Mouse (Mus musculus) embryonic facial prominence, embryonic 10.5 days (tissue): ENCODE measurements around the gene Syt7. TPM values are rescaled to one million over a fixed set of nuclear protein-coding genes. Genes with fewer than 3 reads are reported as not detected.
A peak's percentile ranks its signal among the peaks of the same experiment; 100 is the strongest.

Experiments used
- DNase-seq: peaks from one replicate; pipeline ENCODE4 v3.0.0-alpha.2; 2017; ENCODE audit warnings: low spot score
- H3K27ac ChIP-seq: fragments of 300-500 bp; sonication (generic); replicated peaks from 2 replicates; pipeline ENCODE4 v1.5.1; 2016; ENCODE audit warnings: mild to moderate bottlenecking
- H3K27me3 ChIP-seq: fragments of 300-500 bp; sonication (generic); replicated peaks from 2 replicates; pipeline ENCODE4 v1.6.1; 2016; ENCODE audit warnings: low read depth, mild to moderate bottlenecking; ENCODE audit not compliant: poor library complexity, severe bottlenecking
- H3K36me3 ChIP-seq: fragments of 300-500 bp; sonication (generic); replicated peaks from 2 replicates; pipeline ENCODE4 v1.6.1; 2016; ENCODE audit warnings: mild to moderate bottlenecking, moderate library complexity
- H3K4me1 ChIP-seq: fragments of 300-500 bp; sonication (generic); 2 replicates; pipeline ENCODE4 v1.6.1; 2016
- H3K4me3 ChIP-seq: fragments of 300-500 bp; sonication (generic); 2 replicates; pipeline ENCODE4 v1.5.1; 2016; ENCODE audit warnings: mild to moderate bottlenecking, moderate library complexity
- H3K9me3 ChIP-seq: fragments of 300-500 bp; sonication (generic); 2 replicates; pipeline ENCODE4 v1.6.1; 2016; ENCODE audit warnings: mild to moderate bottlenecking
- WGBS: fragments of 180-500 bp; shearing (Covaris S2); methylation state at CpG from one replicate; pipeline ENCODE4 v1.1.7; 2016; 5-methylcytosine and 5-hydroxymethylcytosine counted together
- polyA plus RNA-seq: library from polyadenylated mRNA; unstranded; fragments of >200 nt; fragmentation: Nextera tagmentation; extraction: Ambion mirVana; gene quantifications from 2 replicates; pipeline ENCODE4 v1.2.1, GENCODE M21; 2016

Syt7 gene
- polyA plus RNA-seq, 1 experiment from 2014 or later, result 0.44 TPM

DNA sequence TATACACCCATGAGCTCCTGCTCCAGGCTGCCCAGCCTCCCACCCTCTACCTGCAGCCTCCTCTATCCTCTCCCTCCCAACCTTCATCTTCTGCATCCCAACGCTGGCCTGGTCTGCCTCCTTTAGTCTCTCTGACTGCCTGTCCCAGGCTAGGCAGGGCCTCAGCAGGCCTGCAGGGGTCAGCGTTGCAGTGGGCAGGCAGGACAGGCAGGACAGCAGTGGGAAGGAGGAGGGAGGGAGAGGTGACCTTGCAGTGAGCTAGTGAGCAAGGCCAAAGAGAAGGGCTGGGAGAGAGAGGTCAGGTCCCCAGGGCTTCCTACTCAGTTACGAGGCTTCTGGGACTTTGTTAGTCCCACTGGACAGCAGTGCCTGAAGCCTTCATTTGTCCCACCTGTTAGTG is 3.1 kb downstream of the Syt7 start:
- WGBS, result 16% methylated on average over 3 of the region's 3 CpGs

DNA sequence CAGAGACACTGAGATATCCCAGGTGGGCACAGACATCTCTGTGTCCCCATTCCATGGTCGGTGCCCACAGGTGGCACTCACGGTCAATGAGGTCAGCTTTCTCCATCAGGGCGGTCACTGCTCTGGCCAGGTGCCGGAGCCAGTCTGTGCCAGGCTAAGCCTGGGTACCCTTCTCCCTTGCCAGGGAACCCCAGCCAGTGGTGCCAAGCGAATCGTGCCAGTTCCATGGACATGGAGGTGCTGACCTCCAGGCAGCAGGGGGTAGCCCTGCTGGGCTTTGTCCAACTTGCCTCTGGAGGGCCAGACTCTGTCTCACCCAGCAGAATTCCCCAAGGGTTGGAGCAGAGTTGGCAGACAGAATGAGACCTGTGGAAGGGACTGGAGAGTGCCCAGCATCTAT is 4.6 kb downstream of the Syt7 start:
- no peak overlapping the region; the same call in 1 of the 2 replicates for H3K27ac ChIP-seq
- no peak overlapping the region for H3K4me3 ChIP-seq
- peaks cover 53% of the 10 kb centered on the region for H3K27me3 ChIP-seq
- H3K9me3 ChIP-seq, result no peaks in the 10 kb centered on the region
- DNase-seq, result no peak
- no peaks in the 10 kb centered on the region for H3K36me3 ChIP-seq
- 94% methylated on average over 6 of the region's 6 CpGs for WGBS
- H3K4me1 ChIP-seq, result peaks cover 32% of the 10 kb centered on the region

More for the DNA sequence above, 3.1 kb downstream of the Syt7 start:
- Histone ChIP-seq H3K4me1 (peaks cover 27% of the 10 kb centered on the region), H3K27ac (no peak overlapping the region), H3K27me3 (peaks cover 60% of the 10 kb centered on the region), H3K9me3 (no peaks in the 10 kb centered on the region), H3K36me3 (no peaks in the 10 kb centered on the region), H3K4me3 (no peak overlapping the region)
- peak; percentile 43 for DNase-seq

DNA sequence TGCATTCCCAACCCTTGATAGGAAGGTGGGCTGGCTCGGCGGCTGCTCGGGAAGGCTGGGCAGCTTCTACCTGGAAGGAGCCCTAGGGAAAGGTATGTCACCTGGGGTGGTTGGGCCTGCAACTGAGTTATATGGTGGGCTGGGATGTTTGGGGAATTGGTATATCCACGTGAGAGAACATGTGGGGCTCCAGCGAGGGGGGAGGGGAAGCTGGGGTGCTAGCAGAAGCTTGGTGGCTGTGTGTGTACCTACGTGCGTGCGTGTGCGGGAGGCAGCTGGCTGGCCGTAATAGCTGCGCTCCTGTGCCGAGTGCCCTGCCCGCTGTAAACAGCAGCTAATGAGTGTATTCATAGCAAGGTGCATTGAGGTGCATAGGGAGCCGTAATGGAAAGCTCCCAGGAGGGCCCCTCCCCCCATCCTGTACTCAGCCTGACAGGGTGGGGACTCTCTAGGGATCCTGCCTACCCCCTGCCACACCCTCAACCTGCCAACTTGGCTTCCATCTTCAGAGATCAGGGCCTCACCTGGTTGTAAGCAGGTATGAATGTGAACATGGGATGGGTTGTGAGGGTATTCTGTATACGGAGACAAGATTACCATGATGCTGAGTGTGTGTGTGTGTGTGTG is 5.1 kb downstream of the Syt7 start:
- peaks cover 28% of the 10 kb centered on the region for H3K4me1 ChIP-seq
- 77% methylated on average over 15 of the region's 15 CpGs for WGBS

DNA sequence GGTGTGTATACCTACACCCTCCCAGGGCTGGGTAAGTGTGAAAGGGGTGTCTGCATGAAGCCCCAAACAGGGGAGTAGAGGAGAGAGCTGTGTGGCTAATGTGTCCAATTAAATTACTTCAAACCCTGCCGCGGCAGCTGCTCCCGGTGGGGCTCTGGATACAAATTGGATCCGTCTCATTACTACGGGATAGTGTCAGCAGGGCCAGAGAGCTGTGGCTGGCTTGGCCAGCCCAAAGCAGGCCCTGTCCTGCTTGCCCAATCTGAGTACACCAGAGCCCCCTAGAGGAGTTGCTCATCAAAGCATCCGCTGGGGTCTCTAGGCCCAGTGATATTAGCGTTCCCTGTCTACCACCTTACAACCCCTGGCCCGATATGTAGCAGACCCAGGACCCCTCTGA is 6.3 kb downstream of the Syt7 start:
- Histone ChIP-seq H3K27ac (0 out of 2 replicates have a peak overlapping the region, but pooled peaks have one; percentile 10), H3K4me1 (peaks cover 19% of the 10 kb centered on the region; the same call in 1 of the 2 replicates), H3K27me3 (peaks cover 42% of the 10 kb centered on the region), H3K4me3 (no peak overlapping the region), H3K9me3 (no peaks in the 10 kb centered on the region), H3K36me3 (no peaks in the 10 kb centered on the region)
- 22% methylated on average over 8 of the region's 8 CpGs for WGBS
- peak; percentile 50 for DNase-seq

More for the DNA sequence above, 5.1 kb downstream of the Syt7 start:
- peaks cover 53% of the 10 kb centered on the region for H3K27me3 ChIP-seq
- H3K27ac ChIP-seq, result no peak overlapping the region
- DNase-seq, result no peak
- H3K9me3 ChIP-seq, result no peaks in the 10 kb centered on the region
- no peaks in the 10 kb centered on the region for H3K36me3 ChIP-seq
- no peak overlapping the region for H3K4me3 ChIP-seq

DNA sequence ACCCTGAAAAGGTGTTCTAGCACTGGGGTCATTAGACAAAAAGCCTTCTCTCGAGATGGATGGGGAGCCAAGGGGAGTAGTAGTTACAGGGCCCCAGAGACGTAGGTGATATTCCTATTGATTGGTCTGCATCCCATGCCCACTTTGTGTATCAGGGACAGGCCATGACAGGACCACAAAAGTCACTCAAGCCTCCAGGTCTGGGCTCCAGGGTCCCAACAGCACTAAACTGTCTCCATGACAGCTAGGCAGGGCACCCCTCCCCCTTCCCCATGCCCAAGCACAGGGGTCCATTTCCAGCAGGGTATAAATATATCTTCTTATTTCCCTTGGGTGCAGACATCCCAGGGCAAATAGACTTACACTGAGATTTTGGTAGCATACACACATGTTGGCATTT is 8.1 kb downstream of the Syt7 start:
- Histone ChIP-seq H3K9me3 (no peaks in the 10 kb centered on the region), H3K36me3 (no peaks in the 10 kb centered on the region), H3K27me3 (peaks cover 25% of the 10 kb centered on the region), H3K4me1 (peaks cover 26% of the 10 kb centered on the region), H3K4me3 (no peak overlapping the region), H3K27ac (no peak overlapping the region)
- DNase-seq, result no peak
- WGBS, result 82% methylated on average over 2 of the region's 2 CpGs

DNA sequence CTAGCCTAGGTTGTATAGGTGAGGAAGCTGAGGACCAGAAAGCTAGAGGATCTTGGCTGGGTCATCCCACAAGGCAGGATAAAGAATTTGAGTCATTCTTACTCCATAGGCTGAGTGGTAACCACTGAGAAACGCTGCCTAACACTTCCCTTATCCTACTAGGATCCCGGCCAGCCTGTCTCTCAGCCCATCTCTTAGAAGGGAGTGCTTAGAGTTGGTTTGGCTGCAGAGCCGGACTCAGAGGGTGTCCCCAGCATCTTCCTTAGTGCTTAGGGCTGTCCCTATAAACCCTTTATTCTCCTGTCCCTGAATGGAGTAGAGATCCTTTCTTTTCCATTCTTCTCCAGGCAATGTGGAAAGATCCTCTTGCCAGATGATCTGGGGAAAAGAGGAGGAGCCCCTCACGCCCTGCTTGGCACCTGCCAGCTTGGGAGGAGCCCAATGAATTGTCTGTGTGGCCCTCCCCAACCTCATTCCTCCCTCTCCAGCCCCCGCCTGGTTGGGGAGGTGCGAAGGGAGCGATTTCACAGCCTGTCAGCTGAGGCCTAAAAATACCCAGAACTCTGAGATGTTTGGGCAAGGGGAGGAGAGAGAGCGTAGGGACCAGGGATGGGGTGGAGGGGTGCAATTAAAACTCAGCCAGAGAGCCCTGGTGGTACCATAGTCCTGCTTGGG is 8.7 kb downstream of the Syt7 start:
- no peak for DNase-seq
- Histone ChIP-seq H3K4me3 (no peak overlapping the region), H3K27me3 (peaks cover 18% of the 10 kb centered on the region), H3K27ac (no peak overlapping the region), H3K9me3 (no peaks in the 10 kb centered on the region), H3K36me3 (no peaks in the 10 kb centered on the region), H3K4me1 (peaks cover 23% of the 10 kb centered on the region)
- 59% methylated on average over 8 of the region's 8 CpGs for WGBS

DNA sequence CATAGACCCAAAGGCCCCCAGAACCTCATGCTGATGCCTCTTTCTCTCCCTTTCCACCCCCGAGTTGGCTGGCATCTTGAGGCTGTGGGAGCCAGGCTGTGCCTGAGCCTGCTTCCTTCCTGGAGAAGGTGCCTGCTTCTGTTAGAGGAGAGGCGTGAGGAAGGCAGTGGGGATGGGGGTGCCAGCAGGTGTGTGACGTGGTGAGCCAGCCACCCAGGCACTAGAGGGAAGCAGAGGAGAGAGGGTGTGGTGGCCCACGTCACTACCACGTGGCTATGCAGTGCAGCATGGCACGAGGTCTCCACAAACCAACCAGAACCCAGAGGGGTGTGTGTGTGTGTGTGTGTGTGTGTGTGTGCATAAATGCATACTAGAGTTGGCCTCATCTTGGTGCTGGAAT is 9.4 kb downstream of the Syt7 start:
- 66% methylated on average over 6 of the region's 6 CpGs for WGBS
- no peak overlapping the region for H3K4me3 ChIP-seq
- H3K4me1 ChIP-seq, result peaks cover 23% of the 10 kb centered on the region
- no peaks in the 10 kb centered on the region for H3K9me3 ChIP-seq
- peaks cover 14% of the 10 kb centered on the region for H3K27me3 ChIP-seq
- no peak overlapping the region for H3K27ac ChIP-seq
- DNase-seq, result no peak
- no peaks in the 10 kb centered on the region for H3K36me3 ChIP-seq

DNA sequence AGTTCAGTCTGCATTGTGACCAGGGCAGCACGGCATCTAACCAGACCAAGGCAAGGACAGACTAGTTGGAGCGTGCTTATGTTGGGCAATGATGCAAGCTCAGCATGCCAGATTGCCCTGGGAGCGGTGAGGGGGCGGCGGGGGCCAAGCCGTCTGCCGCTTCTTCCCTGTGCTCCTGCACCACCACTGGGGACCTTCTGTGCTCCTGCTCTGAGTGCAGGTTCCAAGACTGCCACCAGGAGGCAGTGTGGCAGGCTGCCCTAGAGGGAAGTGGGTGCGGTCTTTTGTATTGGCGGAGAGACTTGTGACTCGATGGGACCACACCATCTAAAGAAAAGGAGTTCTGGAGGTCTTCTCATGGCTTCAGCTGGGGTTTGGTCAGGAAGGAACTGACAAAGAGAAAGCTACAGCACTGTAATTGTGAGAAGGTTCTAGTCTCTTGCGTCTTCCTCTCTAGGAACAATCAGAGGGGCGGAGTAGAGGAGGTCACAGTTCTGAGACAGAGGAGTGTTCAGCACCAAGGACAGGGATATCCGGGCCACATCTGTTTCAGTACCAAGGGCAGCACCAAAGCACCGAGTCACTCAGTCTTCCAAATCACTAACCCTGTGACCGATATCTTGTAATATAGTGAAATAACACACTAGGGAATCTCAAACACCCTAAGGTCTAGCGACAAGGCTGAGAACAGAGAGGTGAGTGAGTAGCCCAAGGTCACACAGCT is 14.0 kb downstream of the Syt7 start:
- H3K27me3 ChIP-seq, result peaks cover 5% of the 10 kb centered on the region
- H3K4me3 ChIP-seq, result no peak overlapping the region
- WGBS, result 21% methylated on average over 16 of the region's 16 CpGs
- no peak overlapping the region for H3K27ac ChIP-seq
- DNase-seq, result peak; percentile 84
- peaks cover 23% of the 10 kb centered on the region for H3K4me1 ChIP-seq
- no peaks in the 10 kb centered on the region for H3K36me3 ChIP-seq
- H3K9me3 ChIP-seq, result no peaks in the 10 kb centered on the region

DNA sequence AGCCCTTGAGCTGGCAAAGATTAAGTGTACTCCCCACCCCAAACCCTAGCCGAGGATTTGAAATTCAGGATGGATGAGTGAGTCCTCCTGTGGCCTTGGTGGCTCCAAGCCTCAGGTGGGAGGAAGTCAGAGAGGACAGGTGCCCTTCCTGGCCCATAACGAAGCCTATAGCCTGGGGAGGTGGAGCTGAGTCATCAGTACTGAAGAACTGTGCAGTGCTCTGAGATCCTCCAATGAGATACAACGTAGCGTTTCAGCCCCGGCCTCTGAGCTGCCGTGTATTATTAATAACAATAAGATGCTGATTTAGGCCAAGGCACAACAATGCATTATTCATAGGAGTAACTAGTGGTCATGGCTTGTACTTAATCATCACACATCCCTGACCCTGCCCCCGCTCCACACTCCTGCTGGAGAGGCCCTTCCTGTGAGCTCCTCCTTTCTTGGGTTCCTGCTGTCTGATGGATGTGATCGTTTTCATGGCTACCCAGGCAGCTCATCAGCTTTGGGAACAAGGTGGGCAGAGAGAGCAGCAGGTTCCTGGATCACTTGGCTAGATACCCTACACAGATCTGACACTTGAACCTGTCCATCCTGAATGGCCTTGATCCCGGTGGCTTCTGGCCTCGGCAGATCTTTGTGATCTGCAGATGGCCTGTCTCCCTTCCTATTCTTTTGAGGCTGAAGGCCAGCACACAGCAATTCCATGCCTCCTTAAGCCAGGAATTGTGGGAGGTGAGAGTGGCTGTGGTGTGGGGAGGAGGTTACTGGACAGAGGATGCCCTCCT is 14.9 kb downstream of the Syt7 start:
- no peak overlapping the region for H3K27ac ChIP-seq
- H3K4me1 ChIP-seq, result peaks cover 20% of the 10 kb centered on the region
- WGBS, result 79% methylated on average over 10 of the region's 10 CpGs
- no peaks in the 10 kb centered on the region for H3K36me3 ChIP-seq
- H3K9me3 ChIP-seq, result no peaks in the 10 kb centered on the region
- H3K27me3 ChIP-seq, result no peaks in the 10 kb centered on the region
- no peak overlapping the region for H3K4me3 ChIP-seq
- no peak for DNase-seq

DNA sequence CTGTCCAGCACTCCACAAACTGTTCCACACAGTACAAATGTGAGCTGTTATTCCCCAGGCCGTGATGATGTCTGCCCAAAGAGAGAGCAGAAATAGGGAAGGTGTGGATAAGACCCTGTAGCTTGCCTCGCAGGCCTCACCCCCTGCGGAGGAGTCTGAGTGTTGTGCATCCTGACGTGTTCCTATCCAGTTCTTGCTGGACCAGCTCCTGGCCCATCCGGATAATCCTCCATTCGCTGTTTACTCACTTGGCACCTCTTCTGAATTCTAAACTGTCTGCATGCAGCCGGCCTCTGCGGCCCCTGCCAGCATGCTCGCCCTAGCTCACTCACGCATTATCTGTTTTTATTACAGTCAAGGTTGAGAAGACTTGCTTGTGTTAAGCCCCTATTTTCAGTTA is 15.5 kb downstream of the Syt7 start:
- WGBS, result 76% methylated on average over 10 of the region's 10 CpGs
- Histone ChIP-seq H3K4me3 (no peak overlapping the region), H3K9me3 (no peaks in the 10 kb centered on the region), H3K36me3 (no peaks in the 10 kb centered on the region), H3K4me1 (peaks cover 20% of the 10 kb centered on the region), H3K27me3 (no peaks in the 10 kb centered on the region), H3K27ac (no peak overlapping the region)
- DNase-seq, result no peak

DNA sequence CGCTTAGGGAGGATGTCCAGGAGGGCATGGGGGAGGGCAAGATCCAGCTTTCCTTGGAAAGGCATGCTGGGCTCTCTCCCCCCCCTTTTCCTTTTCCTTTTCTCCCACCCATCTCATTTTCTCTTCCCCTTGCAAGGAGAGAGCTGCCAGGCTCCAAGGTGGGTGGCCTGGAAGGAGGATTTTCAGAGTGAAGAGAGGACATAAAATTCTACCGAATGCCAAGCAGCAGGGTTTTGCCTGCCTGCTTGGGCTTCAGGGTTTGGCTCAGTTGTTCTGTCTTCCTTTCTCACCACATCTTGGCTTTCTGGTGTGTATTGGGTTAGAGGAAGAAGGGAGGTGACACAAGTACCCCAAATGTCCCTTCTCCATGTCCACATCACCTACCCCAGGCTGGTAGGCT is 16.0 kb downstream of the Syt7 start:
- peaks cover 20% of the 10 kb centered on the region for H3K4me1 ChIP-seq
- H3K27me3 ChIP-seq, result no peaks in the 10 kb centered on the region
- H3K9me3 ChIP-seq, result no peaks in the 10 kb centered on the region
- 67% methylated on average over 2 of the region's 2 CpGs for WGBS
- no peaks in the 10 kb centered on the region for H3K36me3 ChIP-seq
- H3K27ac ChIP-seq, result no peak overlapping the region
- H3K4me3 ChIP-seq, result no peak overlapping the region
- DNase-seq, result no peak

DNA sequence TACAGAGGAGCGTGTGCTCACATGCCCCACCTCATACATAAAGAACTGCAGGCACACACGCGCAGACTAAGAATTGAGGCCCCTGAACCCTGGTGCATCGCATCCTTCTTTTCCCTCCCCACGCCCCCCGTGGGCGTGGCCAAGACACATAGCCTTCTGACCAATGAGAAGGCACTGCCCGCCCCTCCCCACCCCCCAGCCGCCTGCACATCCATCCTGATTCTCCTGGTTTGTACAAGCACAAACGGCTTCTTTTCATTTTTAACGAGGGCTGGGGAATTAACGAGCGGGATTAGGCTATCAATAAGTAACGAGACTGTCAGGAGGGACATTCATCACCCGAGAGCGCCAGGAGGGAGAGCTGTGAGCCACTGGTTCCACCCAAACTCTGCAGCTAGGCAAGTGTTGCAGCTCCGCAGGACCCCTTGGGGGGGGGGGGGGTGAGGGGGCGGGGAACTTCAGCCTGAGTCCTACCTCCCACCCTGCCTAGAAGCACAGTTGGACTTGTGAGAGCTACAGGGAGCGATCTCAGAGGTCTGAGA is 24.9 kb downstream of the Syt7 start:
- H3K27me3 ChIP-seq, result peaks cover 37% of the 10 kb centered on the region
- H3K4me3 ChIP-seq, result peak overlapping the region; percentile 53
- H3K9me3 ChIP-seq, result no peaks in the 10 kb centered on the region
- H3K27ac ChIP-seq, result peak overlapping the region; percentile 75
- H3K36me3 ChIP-seq, result no peaks in the 10 kb centered on the region
- DNase-seq, result peak; percentile 90
- peaks cover 27% of the 10 kb centered on the region for H3K4me1 ChIP-seq
- under 1% methylated on average over 19 of the region's 19 CpGs for WGBS
